Mouse (Mus musculus): ENCODE data around the gene Anks1.

GRCm38 (mm10) chr17:28087430-28087829 lies 178.3 kb downstream of the Anks1 start:
- TF ChIP-seq CTCF (IDR thresholded peaks at IDR 0.05; ENCODE audit: control insufficient read depth, insufficient read depth, low read length) (no peak), POLR2A (IDR thresholded peaks at IDR 0.05; ENCODE audit: borderline replicate concordance, control insufficient read depth, low read depth, low read length) (no peak)
